Mouse (Mus musculus) v-Abl transformed pro-B cells (cell line): Measurements from ENCODE around the gene Klk7.

ENCODE experiments used
- in situ Hi-C, 2 experiments: fragments of 400-800 bp; cut with MboI; formaldehyde crosslinking; loops; one replicate each; pipeline ENCODE4 v1.15.1; 2025; ENCODE audit not compliant: unreplicated experiment in 2 of 2

Gene Klk7

DNA sequence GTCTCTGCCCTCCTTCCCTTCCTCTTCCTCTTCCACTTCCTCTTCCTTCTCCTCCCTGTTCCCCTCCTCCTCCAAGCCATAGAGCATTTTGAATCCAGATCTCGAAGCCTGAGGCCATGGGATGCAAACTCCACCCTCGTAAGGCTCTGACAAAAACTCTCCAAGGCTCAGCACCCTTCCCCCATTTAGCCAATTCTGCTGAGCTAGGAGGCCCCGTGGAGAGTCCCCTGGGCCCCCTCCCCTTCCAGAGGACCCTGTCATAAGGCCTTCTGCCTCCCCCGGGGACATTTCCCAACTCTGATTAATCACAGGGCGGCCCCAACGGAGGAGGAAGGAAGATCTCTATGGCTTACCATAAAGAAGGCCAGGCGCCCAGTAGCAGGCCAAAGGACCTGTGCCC, 19.5 kb upstream of the Klk7 start, which contains the start of gene Klk9:
Gene Klk9, plus strand, starts transcription at position 301 of the 400 bp plus-strand sequence.
- in situ Hi-C loops, result no loop called here

DNA sequence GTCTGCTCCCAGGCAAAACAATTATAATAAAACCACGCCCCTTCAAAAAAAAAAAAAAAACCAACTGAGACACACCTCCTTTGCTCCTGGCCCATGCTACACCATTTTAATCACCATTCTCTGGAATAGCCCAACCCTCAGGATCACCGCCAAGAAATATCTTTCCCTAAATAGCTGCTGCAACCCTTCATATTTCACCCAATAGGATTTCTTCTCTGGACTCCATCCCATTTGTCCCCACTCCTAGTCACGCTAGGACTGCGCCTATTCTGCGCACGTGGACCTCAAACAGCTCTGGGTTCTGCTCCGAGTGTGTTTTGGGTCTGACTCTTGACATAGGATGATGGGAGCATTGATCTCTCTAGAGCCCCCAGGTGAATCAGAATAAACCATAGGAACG, 14.7 kb upstream of the Klk7 start:
- in situ Hi-C loops, result no loop called here

DNA sequence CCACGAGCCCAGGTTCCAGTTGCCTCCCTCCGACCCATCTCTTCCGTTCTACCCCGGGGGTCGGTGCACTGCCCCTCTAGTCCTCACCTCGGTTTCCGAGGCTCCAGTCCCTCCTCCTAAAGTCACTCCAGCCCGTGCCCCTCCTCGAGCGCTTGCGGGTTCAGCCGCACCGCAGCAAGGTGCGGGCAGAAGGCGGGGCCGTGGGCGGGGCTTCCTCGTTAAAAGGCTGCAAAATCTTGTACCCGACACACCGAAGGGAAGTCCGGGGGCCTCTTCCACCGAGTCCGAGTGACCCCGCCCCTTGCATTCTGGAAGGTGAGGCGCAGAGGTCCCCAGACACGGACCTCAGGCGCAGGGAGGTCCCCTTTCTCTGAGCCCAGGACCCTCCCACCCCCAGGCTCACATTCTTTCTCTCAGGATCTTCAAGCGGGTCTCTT, 13.7 kb upstream of the Klk7 start, which contains the start of gene Klk8:
Gene Klk8, plus strand, starts transcription at position 245 of the 437 bp plus-strand sequence.
- in situ Hi-C loops, result no loop called here

- in situ Hi-C loops, result no loop called here
These were observed 13.1 kb upstream of the Klk7 start for GRCm38 (mm10) chr7:43797844-43798462.

DNA sequence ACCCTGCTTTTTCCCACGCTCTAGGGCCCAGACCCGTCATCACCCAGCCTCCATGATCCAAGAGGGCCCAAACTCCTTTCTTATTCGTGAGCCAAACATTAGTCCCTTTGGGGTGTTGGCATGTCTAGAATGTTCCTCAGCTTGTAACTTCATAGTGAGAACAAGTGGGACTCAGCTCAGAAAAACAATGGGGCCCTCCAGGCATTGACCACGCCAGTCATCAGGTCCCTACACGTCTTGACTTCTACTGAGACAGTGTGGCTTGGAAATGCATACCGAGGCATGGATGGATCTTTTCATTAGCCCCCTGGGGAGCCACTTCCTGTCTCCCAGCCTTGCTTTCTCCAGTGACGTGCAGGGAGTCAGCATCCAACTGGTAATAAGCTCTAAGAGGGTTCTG, 11.2 kb upstream of the Klk7 start:
- in situ Hi-C loops, result no loop called here

DNA sequence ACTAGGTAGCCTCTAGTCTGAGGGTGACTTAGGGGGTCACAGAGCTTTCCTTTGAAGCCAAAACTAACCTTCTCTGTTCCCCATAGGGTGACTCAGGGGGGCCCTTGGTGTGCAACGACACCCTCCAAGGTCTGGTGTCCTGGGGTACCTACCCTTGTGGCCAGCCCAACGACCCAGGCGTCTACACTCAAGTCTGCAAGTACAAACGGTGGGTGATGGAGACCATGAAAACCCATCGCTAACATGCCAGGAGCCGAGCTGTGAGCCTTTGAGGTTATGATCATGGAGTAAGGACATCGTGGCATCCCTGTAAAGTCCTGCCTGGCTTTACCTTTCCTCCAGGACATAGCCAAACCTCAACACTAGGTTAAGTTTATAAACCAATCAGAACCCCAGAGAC, 4.1 kb downstream of the Klk7 start:
- in situ Hi-C loops, result no loop called here

GRCm38 (mm10) chr7:43816746-43817145, 5.7 kb downstream of the Klk7 start:
- in situ Hi-C loops, result no loop called here

DNA sequence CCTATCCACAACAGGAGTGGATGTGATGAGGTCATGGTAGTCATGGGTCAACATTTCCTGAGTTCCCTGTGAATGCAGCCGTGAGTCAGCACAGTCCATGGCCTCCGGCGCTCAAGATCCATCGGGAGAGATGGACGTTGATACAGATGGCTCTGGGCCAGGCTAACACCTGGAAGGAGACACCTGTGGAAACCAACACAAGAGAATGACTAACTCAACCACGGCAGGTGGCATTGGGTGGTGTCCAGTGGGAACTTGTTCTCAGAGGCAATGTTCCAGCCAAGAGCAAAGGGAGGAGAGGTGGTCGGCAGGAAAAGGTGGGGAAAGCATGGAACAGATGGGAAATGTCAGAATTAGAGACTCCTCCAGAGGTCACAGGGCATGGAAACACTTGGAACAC, 10.5 kb downstream of the Klk7 start:
- in situ Hi-C loops, result no loop called here

DNA sequence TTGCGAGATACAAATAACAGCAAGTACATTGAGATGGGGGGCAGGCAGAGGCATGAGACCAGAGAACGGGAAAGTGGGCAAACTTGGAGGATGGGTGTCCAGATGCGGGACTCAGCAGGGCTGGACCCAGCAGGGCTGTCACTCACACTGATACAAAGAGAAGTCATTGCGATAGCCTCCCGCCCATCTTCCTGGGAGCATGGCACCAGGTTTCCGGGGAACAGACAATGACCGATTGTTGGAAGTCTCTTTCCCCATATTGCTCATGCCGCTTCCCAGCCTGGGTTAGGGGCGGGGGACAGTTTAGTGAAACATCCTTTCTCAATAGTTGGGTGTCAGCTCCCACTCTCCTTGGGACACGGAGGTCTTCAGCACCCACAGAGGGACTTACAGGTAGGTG, 13.1 kb downstream of the Klk7 start, which contains the start of gene Klk6:
Gene Klk6, plus strand, starts transcription at position 301 of the 400 bp plus-strand sequence.
- in situ Hi-C loops, result no loop called here

DNA sequence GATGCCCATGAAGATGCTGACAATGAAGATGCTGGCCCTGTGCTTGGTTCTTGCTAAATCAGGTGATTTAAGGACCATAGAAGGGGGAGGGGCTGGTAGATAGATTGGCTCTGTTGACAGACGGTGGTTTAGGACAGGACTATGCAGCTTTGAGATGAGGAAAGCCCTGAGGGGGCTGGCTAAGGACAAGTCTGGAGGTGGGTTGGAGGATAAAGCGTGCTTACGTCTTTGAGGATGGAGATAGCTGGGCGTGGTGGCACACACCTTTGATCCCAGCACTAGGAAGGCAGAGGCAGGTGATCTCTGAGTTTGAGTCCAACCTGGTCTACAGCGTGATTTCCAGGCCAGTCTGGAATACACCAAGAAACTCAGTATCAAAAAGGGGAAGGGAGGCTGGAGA, 15.0 kb downstream of the Klk7 start:
- in situ Hi-C loops, result no loop called here

- in situ Hi-C loops, result no loop called here
These were observed 16.6 kb downstream of the Klk7 start for GRCm38 (mm10) chr7:43827706-43828105.

DNA sequence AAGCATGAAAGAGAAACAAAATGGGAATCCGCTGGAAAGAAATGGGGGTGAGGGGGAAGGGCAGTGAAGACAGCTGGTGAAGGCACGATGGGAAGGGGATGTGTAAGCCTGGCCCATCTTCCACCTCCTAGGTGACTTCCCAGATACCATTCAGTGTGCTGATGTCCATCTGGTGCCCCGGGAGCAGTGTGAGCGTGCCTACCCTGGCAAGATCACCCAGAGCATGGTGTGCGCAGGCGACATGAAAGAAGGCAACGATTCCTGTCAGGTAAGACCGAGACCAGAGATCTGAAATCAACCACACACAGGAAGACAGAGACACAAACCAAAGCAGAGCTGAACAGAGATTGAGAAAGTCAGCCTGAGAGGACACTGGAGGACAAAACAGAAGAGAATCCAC, 17.9 kb downstream of the Klk7 start:
- in situ Hi-C loops, result no loop called here

GRCm38 (mm10) chr7:43841701-43842100, 30.6 kb downstream of the Klk7 start, which contains the start of gene Klk5:
TSS of gene Klk5 (plus strand) at chr7:43841971.
- in situ Hi-C loops, result no loop called here

DNA sequence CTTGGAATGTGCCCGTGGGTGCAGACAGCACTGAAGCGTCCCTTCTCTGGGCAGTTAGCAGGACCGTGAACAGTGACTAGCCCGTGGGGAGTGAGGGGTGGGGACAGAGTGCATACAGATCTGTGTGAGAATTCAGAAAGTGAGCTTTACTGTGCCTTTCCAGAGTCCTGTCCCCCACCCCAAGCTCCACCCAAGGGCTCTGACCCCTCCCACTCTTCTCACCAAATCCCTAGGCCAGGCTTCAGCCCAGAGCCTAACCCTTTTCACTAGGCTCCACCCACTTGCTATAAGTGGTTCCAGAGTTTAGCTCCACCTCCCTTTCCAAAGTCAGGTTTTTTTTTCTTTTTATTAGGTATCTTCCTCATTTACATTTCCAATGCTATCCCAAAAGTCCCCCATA, 32.7 kb downstream of the Klk7 start:
- in situ Hi-C loops, result no loop called here

- in situ Hi-C loops, result no loop called here
These were observed 40.5 kb downstream of the Klk7 start for GRCm38 (mm10) chr7:43851616-43852015.

DNA sequence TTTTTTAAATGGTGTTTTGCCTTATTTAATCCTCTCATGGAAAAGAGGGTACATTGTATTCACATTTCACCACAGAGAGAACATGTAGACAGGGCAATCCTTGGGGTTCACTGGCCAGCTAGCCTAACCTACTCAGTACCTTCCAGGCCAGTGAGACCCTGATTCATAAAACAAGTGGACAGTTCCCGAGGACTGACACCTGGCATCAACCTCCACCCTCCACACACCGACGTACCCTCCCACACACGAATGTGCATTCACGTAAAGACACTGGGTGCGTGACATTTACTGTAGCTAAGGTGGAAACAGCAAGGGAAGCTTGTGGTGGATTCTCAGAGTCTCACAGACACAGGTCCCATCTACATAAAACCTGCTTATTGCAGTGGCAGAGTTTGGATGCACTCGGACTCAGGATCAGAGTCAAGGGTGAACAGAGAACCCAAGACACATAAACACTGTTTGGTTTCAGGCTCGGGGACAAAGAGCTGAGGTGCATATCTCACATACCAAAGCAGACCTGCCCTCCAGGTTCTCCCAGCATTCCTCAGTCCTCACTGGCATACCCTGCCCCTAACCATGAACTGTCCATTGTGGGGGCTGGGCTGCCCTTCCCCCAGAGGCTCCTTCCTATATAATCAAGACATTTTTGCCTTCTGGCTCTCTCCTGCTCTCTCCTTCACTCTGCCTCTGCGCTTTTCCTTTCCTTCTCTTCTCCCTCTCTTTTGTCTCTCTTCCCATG, 43.7 kb downstream of the Klk7 start:
- in situ Hi-C loops, result no loop called here

DNA sequence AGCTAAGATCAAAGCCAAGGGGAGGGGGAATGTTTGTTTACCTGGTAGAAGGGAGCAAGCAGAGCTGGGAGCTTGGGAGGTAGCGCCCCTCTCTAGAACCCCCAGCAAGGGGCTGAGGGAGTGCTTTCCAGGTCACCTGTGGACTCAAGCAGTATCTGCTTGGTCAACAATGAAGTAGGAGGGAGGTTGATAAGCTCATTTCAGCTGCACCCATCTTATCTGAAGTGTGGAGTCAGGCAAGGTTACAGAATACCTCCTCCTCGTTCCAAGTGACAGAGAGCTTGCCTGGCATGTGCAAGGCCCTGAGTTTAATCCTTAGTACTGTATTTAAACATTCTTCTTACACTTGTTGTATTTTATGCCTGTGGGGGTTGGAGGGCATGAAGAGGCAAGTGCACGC, 44.6 kb downstream of the Klk7 start:
- in situ Hi-C loops, result no loop called here

DNA sequence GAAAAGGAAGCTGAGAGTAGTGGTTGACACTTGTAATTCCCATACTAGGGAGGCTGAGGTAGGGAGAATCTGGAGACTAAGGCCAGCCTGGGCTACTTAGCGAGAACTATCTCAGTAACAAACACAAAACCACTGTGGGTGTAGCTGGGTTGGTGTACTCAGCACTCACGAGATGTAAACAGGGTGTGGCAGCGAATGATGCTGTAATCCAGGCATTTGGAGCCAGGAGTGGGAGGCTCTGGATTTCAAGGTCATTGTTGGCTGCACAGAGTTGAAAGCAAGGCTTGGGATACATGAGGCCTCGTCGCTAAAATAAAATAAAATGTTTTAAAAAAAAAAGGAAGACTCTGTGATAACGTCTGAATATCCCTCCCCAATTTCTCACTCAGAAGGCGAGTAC, 45.2 kb downstream of the Klk7 start:
- in situ Hi-C loops, result no loop called here

GRCm38 (mm10) chr7:43857501-43857900, 46.4 kb downstream of the Klk7 start:
- in situ Hi-C loops, result no loop called here

DNA sequence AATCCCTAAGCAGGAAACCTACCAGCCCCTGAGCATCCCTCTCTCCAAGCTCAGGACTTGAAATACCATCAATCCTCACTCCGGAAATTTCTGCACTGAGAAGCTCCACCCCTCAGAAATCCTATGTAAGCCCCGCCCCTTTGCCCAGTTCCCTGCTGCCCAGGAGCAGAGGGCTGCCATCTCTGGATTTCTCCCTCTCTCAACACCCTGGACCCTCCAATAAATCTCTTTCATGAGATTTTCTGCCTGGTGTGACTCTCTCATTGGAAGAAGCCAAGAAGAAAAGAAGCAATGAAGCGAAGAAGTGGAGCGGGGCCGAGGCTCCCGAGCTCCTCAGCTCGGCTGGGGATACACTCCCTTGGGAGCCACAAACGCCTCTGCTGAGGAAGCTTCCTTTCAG, 49.3 kb downstream of the Klk7 start:
- in situ Hi-C loops, result no loop called here
